Mouse (Mus musculus) cerebellum, postnatal 4 days (tissue): ENCODE data around the gene Celf2.

Source experiments
- DNase-seq, 2 experiments: peaks; one replicate each; pipeline ENCODE4 v3.0.0; 2022; ENCODE audit warnings: low spot score in 2 of 2, mixed read lengths in 1 of 2

Celf2 gene

DNA sequence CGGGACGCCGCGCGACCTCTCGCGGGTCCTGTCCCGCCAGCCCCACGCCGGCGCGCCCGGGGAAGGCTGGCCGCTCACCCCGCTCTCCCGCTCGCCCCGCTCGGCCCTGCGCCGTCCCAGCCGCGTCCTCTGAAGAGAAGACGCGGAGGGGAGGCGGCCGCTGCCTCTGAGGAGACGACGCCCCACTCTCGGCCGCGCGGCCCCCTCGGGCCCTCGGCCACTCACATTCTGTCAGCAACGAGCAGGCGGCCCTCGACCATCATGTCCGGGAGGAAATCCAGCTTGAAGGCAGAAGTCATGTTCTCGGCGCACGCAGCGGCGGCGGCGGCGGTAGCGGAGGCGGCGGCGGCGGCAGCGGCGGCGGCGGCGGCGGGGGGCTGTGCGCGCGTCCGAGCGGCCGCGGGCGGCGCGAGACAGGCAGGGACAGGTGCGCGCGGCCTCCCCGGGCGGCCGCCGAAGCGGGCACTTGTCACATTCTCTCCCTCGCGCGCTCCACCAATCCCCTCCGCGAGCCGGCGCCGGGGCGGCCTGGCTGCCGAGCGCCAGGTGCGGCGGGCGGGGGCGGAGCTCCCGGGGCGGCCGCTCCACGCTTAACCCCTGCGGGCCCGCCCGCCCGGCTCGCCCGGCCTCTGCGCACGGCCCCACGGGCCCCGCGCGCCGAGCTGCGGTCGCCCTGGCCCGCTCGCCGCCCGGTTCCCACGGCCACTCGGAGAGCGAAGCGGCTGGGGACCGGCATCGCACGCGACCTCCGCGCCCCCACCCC, 637.1 kb downstream of the Celf2 start:
- peak; percentile 33 to 73 for DNase-seq

DNA sequence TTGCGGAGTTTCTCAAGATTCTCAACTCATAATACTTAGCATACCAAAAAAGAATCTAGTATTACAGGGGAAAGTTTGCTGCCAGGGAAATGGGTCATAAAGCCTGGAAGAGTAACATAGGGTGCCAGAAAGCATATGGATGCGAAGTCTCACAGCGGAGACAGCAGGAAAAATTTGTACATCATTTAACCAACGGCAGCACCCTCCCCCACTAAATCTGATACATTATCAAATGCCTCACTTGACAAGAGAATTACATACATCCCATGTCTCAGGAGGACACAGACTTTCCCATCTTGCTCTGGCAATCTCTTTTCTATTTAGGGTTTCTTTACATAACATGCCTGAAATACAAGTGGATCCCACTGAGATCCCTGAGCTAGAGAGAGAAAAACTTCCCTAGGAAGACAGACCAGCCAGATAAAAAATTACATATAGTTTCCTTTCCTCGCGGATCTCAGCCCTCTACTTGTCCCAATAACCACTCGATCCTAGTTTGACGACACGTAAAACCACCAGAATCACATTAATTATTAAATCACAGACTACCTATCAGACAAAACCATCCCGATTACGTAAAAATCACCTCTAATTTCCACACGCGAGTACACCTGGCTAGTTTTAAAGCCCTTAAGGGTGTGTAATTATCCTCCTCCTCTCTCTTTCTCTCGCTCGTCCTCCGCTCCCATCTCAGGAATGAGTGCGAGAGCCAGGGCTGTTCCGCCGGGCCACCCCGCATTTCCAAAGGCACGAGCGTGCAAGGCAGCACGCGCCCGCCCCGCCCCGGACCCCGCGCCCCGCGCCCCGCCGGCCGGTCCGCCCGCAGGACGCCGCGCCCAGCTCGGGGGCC, 637.9 kb downstream of the Celf2 start:
- peak in 1 of 2 experiments; percentile 42 for DNase-seq

DNA sequence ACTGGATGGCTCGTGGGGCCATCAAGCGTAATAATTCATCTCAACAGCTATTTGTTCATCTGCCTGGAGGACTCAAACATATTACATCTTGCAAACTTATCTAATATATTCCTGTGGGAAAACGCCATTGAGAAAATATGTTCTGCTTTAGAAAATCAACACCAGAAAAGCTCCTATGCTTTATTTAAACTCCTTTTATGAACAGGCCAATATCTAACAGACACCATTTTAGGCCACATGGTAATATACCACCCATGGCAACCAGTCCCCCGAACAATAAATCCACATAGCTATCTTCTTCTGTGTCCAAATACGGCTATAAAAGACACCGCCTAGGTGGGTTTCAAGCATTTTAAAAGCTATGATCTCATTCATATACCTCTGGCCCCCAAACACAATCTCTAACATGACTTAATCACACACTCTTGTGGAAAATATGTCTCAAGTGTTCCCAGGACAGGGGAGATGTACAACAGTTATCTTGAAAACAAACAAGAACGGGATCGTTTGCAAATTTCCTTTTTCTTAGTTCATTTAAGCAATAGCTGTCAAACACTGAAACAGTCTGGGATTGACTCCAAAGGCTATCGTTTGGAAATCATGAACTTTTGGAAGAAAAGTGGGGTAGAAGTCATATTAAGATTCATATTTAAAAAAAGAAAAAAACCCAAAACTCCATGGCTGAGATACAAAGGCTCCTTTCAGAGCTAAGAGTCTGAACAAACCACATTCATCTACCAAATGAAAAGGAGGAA, 639.2 kb downstream of the Celf2 start:
- DNase-seq, result no peak

DNA sequence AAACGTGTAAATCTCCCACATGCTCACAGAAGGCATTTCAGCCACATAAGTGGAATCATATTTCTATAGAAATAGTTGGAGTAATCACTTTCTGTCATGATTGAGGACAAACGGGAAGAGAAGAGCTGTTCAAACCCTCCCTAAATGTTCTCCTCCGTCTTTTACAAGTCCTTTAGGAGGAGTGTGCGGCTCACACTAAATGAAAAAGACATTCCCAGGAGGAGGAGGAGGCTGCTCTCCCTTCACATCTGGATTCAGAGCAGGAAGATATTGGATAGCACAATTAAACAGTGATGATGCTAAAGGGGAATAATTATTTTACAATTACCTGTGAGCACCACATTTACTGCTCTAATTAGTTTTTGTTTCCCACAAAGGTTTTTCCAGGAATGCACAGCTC, 642.1 kb downstream of the Celf2 start:
- no peak for DNase-seq

DNA sequence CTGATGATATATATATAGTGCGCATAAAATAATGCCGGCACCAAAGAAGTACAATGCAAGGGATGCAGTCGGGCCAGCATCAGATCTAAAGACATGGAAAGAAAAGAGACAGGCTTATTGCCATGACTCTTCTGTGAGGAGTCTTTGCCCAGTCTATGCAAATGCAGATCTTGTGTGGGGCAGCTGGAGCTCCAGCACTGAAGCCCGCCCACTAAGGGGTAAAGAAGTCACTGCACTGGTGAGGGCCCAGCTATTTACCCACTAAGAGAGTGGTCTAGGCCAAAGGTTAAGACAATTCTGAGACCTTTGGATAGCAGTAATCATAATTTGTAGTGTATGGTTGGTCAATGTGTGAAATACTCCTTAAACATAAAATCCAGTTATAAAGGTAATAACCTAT, 643.6 kb downstream of the Celf2 start:
- no peak for DNase-seq

DNA sequence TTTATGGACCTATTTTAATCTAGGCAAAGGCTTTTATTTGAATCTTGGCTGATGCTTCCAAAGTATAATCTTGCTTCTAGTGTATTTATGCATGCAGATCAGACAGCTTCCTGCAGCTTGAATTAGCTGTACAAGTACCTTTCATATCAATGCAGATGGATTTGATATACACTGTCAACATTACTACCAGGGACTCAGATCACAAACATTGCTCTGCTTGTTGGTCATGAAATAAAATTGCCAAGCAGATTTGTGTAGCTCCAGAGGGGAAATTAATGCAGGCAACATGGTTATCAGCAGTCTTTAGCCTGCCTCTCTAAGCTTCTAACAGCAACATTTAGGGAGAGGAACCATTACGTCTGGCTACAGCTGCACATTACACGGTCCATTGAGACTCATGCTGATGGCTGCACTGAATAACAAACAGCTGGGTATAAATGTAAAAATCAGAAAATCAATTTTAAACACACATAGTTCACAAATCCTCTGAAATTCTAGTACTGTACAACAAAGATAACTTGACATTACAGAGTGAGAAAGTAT, 659.2 kb downstream of the Celf2 start:
- no peak for DNase-seq

DNA sequence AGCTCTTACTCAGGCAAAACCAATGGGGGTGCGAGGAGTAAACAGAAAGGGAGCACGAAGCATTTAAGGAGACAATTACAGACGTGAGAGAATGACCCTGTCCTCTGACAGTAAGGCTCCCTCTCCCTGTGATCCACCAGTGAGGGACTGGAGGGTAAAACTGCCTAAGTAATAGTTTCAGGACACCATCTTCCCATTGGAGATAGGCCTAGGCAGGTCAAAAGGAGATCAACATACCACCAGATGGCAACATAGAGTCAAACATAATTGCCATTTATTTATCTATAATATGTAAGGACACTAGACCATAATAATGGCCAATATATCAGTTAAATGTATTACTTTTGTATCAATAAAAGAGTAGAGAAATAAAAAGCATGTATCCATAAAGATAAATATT, 660.0 kb downstream of the Celf2 start:
- DNase-seq, result no peak

DNA sequence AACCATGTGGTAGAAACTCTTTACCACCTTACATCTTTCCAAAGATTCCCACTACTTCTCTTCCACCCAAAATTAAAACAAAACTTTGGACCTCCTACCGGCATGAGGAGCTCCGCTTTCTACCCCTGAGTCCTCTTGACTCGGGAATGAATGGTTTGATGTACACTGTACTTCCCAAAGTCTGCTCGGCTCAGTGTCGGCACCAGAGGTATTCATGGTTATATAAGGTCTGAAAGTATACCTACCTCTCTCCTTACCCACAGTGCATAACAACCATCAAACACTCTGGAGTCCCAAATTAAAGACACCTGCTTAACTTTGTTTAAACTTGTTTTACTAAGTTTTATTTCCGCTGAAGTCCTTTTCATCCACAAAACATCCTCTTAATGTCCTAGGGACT, 679.3 kb downstream of the Celf2 start:
- no peak for DNase-seq

DNA sequence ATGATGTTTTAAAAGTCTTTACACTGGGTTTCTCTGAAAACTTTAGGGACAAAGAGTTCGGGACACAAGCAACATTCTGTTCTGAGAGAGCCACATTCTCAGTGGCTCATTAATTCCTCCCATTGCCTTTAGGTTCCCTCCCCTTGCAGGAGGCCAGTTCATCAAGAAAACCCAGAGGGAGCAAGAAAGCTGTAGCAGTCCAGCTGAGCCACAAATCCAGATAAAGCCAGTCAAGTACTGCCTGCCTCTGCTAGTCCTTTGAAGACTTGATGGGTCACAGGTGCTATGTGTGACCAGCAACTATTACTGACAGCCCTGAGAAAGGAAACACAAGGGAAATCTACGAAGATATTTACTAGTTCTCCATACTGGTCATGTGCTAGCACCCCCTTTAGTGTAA, 681.8 kb downstream of the Celf2 start:
- DNase-seq, result no peak

DNA sequence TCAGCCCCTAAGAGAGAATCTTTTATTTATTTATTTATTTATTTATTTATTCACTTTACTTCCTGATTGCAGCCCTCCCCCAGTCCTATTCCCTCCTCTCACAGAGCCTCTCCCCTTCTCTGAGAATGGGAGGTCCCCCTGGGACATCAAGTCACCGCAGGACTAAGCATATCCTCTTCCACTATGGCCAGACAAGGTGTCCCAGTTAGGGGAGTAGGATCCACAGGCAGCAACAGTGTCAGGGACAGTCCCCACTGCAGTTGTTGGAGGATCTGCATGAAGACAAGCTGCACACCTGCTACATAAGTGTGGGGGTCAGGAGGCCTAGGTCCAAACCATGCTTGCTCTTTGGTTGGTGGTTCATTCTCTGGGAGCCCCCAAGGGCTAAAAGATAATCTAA, 686.3 kb downstream of the Celf2 start:
- DNase-seq, result no peak

DNA sequence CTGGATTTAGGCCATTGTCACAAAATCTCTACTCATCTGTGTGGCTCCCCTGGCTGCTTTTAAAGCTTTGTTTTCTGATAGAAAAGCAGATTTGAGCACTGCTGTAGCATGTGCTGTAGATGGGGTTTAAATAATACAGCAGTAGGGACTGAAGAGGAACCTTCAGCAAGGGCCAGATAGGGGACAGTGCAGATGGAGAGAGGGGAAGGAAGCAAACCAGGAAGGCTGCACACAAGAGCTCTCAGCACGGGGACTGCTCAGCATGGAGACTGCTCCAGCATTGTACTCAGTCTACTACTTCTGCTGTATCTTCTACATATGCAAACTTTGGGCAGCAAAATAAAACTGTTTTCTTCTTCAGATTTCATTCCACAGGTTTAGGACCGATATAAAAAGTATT, 687.8 kb downstream of the Celf2 start:
- DNase-seq, result no peak

DNA sequence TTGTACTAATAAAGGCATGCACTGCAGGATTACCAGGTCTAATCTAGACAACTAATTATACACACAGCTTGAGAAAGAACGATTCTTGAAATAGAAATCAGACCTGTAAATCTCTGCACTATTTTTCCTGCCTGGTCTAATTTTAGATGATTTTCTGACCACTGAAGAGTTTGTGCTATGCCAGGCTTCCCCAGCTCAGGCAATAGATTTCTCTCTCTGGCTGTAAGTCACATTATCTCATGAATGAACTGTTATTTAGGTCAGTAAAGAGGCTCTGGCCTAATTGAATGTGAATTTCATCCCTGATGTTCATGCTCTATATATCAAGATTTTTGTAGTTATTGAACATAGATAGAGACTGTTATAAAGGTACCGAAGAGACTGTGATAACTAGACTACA, 694.1 kb downstream of the Celf2 start:
- no peak for DNase-seq

DNA sequence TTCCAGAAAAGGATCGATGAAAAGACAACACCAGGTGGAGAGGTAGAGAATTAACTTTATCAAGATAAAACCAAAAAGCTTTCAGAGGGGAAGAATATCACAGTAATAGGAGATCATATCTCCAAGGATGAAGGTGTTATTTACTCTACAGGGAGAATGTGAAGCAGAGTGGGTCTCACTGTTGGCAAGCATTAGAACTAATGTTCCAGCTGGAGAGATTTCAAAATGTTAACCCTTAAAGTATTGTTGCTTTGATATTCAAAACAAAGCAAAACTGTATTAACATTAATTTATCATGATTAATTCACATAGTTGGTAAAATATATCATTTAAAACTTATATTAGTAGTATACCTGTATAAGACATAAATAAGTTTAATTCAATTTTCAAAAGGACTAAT, 700.6 kb downstream of the Celf2 start:
- no peak for DNase-seq

DNA sequence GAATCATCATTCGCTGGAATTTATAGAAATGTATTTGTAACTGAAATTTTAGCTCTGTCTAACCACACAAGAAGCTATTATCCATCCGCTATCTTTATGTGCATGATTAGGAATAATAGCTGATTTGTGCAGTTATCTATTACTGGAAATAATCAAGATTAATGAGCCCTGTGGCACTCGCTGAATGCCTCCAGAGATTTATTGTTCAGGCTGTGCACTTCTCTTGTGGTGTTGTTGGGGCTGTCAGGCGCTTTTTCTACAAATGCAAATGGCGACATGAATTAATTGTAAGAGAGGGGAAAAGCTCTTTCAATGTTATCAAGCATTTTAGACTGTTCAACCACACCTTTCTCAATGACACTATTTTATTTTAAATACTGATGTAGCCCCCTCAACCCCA, 712.6 kb downstream of the Celf2 start:
- DNase-seq, result no peak

DNA sequence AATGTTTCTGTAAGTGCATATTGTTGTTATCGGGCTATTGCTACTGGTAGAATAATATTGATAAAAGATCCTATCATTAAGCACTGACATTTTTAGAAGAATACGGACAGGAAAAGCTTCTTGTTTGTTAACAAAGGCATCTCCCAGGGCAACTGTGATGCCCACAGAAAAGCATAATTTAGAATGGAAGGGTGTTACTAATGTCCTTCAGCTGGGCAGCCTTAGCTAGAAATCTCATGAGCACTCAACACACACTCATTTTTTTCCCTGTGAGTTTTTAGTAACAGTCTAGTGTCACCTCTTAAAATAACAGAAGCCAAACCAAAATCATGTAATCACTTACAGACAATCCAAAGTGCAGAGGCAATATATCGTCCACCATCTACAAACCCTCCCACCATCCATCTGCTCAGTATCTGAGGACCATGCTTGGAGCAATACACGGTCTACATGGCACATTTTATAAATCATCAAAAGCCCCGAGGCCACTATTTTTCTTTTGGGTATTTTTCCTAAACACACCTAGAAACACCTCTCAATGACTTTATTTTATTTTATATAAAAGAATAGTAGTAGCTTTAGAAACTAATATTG, 713.3 kb downstream of the Celf2 start:
- no peak for DNase-seq

DNA sequence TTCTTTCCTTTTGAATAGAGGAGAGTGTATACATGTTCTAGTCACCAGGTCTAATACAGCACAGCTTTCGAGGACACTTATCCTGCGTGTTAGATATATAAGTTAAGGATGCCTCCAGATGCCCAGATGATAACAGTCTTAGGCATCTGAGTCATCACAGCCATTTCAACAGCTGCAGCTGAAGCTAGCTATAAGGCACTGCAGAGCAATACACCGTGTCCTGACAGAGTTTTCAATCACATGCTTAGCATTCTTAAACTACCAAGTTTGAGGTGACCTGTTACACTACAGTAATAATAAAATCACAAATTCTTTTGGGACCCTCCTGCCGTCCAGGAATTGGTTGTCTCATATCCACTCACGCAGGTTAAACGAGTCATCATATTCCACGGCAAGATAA, 714.5 kb downstream of the Celf2 start:
- no peak for DNase-seq

DNA sequence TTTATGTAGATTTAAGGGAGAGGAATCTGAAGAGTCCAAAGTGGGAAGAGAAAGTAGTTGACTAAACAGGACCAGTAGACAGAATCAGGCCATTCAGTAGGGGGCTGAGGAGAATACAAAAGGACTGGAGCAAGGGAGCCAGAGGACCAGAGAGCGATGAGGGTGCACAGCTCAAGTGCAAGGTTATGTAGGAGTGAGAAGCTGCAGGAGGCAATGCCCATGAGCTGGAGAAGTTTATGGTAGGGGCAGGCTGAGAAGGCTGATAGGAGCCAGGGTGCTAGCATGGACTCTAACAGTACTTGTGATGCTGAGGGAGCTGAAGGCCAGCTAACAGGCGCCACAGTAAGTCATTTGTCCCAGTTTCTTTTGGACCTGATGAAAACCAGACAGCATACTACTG, 718.5 kb downstream of the Celf2 start:
- no peak for DNase-seq

DNA sequence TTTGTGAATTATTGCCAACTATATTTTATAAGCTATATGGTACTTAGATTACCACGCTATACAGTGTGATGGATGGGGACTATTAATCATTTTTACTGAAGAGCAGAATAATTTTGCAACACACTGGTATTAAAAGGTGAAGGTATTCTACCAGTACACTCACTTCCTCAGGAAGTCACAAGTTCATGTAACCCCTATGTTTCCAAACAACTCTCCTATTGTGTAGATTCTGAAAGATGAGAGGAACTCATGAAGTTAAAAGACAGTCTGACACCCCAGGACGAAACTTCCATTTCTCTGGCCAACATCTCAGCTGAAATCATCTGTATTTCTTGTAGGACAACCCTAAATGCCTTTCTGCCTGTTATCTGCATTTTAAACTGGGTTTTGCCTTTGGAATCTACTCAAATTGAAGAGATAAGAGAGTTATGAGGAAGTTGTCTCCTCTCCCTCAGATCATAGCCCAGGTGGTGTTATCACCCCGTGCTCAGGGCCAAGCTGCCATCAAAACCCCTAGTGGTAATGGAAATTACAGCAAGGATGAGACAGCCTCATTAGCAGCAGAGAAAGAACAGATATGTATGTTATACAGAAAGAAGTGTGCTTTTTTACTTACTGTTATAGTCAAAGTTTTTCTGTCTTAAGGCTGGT, 722.7 kb downstream of the Celf2 start:
- DNase-seq, result no peak

DNA sequence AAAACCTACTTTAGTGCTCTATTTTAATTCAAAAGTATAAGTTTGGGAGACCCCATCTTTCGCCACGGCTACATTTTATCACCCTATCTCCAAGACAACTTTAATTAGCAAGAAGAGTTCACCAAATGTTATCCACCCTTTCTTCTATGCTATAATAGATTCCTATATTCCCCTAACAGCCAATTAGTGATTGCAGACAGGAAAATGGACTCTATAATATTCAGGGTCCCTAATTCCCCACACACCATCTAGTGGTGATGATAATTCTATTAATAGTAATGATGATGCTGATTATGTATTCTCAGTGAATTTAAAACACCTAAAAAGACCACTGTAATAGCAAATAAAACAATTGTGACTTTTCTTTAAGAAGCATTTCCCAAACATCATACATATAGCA, 739.1 kb downstream of the Celf2 start:
- DNase-seq, result no peak

DNA sequence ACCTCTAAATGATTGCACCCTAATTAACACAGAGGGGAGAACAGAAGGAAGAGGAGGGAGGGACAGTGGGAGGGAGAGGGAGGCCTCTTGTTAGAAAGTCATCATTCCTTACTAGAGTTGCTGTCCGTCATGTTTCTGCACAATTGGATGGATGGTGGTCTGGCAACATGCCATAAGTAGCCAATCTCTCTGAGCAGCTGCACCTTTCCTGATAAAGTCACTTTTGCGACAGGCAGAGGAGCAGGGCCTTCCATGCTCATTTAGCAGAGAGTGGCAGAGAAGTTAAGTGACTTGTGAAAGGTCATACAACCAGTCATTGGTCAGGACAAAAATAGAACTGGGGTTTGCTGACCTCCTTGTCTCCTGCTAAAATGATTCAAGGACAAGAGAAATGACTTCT, 747.0 kb downstream of the Celf2 start:
- no peak for DNase-seq

DNA sequence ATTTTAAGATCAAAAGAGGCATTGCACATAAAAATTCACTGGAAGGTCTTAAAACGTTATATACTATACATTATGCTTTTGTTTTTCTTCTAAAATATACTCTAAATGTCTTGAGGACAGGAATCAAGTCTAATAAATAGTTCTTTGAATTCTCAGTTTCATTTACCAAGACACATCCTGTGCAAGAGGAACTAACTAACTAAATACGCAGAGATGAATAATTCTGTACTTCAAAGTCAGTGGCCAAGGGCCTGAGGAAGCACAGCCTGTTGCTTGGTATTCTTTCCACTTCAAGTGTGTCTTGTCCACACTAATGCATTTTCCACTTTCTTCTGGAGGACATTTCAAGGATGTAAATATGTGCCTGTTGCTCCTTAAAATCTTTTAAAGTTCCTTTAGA, 766.2 kb downstream of the Celf2 start:
- DNase-seq, result no peak
